Mouse (Mus musculus): ENCODE data around the gene Scaf11.

DNA sequence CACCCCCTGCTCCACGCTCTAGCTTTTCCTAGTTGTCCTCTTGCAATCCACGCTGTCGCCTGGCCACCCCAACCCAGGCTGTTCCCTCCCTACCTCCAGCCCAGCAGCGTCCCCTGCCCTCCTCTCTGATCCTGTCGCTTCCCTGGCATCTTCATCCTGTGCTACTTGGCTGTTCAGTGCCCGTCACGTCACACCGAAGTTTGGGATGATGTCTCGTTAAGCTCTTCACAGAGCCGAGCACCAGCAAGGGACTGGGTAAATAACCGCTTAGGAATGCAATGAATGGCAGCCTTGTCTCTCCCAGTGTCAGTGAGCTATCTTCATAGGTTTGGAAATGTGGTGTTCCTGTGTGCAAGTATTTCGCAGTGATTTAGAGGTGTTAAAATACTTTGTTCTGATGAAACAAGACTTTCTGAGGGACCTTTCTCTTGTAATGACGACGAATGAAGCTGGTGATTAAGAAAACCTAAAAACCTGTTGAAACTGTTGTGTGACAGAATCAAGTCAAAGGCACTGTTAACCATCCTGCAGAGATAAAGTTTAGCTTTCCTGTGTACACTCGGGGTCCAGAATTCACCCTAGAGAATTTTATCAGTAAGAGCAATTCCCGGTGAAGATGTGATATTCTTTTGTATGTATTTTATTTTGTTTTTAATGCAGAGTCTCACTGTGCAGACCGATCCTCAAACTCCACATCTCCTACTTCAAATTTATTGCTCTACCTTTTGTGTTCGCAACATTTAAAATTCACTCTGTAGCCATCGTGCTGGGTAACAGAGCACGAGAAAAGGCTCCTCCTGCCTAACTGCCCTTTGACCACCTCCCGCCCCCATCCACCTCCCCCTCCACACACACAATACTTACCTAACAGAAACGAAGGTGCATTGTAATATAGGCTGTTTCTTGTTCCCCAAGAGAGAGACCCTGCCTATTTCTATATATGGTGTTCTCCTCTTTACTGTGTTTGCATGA lies 1.2 kb upstream of the Scaf11 start:
- TF ChIP-seq CTCF (IDR thresholded peaks at IDR 0.05; ENCODE audit: low read depth) (no peak), EP300 (IDR thresholded peaks at IDR 0.05; ENCODE audit: low read depth) (no peak)

Data from liver, postnatal 0 days (tissue).